Mouse (Mus musculus) hindbrain, embryonic 10.5 days (tissue): ENCODE results near the gene Skp2. TPM values are rescaled to one million over a fixed set of nuclear protein-coding genes. Genes with fewer than 3 reads are reported as not detected.

ENCODE experiments used
- DNase-seq: peaks from one replicate; pipeline ENCODE4 v3.0.0-alpha.2; 2017; ENCODE audit warnings: low spot score
- H3K27ac ChIP-seq: fragments of 300-500 bp; sonication (generic); 2 replicates; pipeline ENCODE4 v1.5.1; 2016; ENCODE audit warnings: mild to moderate bottlenecking, moderate library complexity
- H3K27me3 ChIP-seq: fragments of 300-500 bp; sonication (generic); 2 replicates; pipeline ENCODE4 v1.6.1; 2016; ENCODE audit warnings: mild to moderate bottlenecking; ENCODE audit not compliant: poor library complexity, insufficient read depth, severe bottlenecking
- H3K36me3 ChIP-seq: fragments of 300-500 bp; sonication (generic); 2 replicates; pipeline ENCODE4 v1.6.1; 2016; ENCODE audit warnings: mild to moderate bottlenecking, moderate library complexity
- H3K4me1 ChIP-seq: fragments of 300-500 bp; sonication (generic); replicated peaks from 2 replicates; pipeline ENCODE4 v1.6.1; 2016; ENCODE audit warnings: mild to moderate bottlenecking
- H3K4me3 ChIP-seq: fragments of 300-500 bp; sonication (generic); 2 replicates; pipeline ENCODE4 v1.5.1; 2016; ENCODE audit warnings: mild to moderate bottlenecking, moderate library complexity
- H3K9me3 ChIP-seq: fragments of 300-500 bp; sonication (generic); 2 replicates; pipeline ENCODE4 v1.6.1; 2016; ENCODE audit warnings: mild to moderate bottlenecking, moderate library complexity
- WGBS: fragments of 180-500 bp; shearing (Covaris S2); methylation state at CpG from one replicate; pipeline ENCODE4 v1.1.7; 2016; 5-methylcytosine and 5-hydroxymethylcytosine counted together
- polyA plus RNA-seq: library from polyadenylated mRNA; unstranded; fragments of >200 nt; fragmentation: Nextera tagmentation; extraction: Ambion mirVana; gene quantifications from 2 replicates; pipeline ENCODE4 v1.2.1, GENCODE M21; 2016

Skp2 gene
- polyA plus RNA-seq, 1 experiment from 2014 or later: 85.2 TPM

- WGBS: 92% methylated on average over 4 of the region's 4 CpGs
- DNase-seq: no peak
- Histone ChIP-seq H3K36me3 (peaks cover 96% of the 10 kb centered on the region), H3K9me3 (no peaks in the 10 kb centered on the region), H3K27me3 (no peaks in the 10 kb centered on the region), H3K4me3 (no peak overlapping the region), H3K4me1 (no peaks in the 10 kb centered on the region), H3K27ac (no peak overlapping the region)
Observed at GRCm38 (mm10) chr15:9131499-9131888, 23.7 kb downstream of the Skp2 start.

DNA sequence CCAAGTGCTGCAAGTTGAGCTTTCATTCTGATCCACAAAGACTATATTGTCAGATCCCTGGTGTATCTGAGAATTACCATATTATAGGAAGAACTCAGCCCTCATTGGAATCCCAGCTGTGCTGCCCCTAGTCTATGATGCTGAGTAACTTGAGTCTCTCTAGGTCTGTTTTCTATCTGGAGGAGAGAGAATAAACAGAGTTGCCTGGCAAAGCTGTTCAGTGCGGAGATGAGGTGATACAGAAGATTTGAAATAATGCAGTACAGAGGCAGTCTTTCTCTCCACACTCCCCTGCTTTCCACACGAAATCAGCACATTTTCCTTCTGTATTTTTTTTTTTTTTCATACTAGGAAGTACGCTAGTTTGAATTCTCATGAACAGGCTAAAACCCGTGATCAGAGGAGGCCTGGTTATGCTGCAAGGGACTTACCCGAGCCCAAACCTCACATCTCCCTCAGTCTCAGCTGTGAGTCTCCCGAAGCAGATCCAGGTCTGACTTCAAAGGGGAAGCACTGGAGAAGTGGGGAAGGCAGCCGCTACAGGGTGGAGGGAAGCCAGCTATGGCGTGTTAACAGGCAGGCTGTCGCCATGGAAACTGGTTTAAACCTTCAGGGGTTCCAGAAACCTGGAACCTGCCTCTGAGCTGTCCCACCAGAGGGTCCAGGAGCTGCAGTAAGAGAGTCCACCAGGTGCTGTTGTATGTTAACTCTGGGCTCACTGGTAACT is 24.3 kb downstream of the Skp2 start:
- Histone ChIP-seq H3K4me3 (no peak overlapping the region), H3K36me3 (peaks cover 96% of the 10 kb centered on the region), H3K4me1 (no peaks in the 10 kb centered on the region), H3K27ac (no peak overlapping the region), H3K9me3 (no peaks in the 10 kb centered on the region), H3K27me3 (no peaks in the 10 kb centered on the region)
- no peak for DNase-seq
- WGBS: 83% methylated on average over 9 of the region's 9 CpGs

DNA sequence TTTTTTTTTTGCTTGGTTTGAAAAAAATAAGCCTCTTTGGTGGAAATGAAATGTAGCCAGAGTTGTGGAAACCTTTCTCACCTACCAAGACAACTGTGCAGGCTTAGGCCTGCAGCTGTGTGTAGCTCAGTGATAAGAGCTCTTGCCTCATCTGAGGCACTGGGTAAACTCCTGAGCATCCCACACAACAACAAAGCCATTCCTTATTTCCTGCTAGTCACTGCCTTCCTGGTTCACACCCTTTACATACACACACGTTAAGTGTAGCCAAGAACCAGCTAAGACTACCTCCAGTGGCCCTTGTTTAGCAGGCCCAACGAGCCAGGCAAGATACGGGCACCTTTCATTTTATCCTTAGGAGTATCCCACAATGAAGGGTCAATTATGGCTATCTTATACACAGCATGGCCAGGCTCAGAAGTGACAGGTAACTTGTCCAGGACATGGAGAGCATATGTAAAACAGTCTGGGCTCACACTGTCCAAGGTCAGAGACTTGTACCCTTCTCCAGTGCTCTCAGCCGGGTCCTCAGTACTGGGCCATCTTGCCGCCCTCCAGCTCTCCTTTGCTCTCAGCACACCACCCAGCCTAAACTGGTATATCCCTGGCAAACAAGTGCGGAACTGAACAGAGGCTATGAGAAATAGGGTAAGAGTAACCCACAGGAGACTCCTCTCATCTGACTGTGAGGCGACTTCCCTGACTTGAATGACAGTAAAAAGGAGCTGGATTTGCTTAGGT is 28.0 kb downstream of the Skp2 start:
- DNase-seq: no peak
- Histone ChIP-seq H3K27me3 (no peaks in the 10 kb centered on the region), H3K4me1 (no peaks in the 10 kb centered on the region), H3K36me3 (peaks cover 99% of the 10 kb centered on the region), H3K4me3 (no peak overlapping the region), H3K9me3 (no peaks in the 10 kb centered on the region), H3K27ac (no peak overlapping the region)
- WGBS: 92% methylated on average over 7 of the region's 7 CpGs

DNA sequence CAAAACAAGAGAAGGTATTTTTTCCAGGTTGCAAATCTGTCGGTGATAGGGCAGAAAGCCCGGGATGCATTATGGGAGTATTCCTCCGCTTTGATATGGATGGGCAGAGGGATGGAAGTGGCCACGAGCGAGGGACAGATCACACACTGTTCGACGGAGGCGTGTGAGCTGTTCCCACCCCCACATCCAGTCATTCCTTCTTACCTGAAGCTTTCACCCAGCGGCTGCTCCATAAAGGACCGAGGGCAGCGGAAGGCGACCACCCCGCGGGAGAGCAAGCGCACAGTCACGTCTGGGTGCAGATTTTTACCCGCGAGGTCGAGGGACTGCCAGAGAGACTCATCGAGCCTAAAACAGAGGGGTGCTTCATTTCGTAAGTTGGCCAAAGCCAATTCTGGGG is 30.4 kb downstream of the Skp2 start:
- DNase-seq: no peak
- H3K4me3 ChIP-seq: no peak overlapping the region
- H3K36me3 ChIP-seq: peaks cover 100% of the 10 kb centered on the region
- no peaks in the 10 kb centered on the region for H3K9me3 ChIP-seq
- no peaks in the 10 kb centered on the region for H3K4me1 ChIP-seq
- H3K27ac ChIP-seq: no peak overlapping the region
- 93% methylated on average over 21 of the region's 21 CpGs for WGBS
- no peaks in the 10 kb centered on the region for H3K27me3 ChIP-seq

DNA sequence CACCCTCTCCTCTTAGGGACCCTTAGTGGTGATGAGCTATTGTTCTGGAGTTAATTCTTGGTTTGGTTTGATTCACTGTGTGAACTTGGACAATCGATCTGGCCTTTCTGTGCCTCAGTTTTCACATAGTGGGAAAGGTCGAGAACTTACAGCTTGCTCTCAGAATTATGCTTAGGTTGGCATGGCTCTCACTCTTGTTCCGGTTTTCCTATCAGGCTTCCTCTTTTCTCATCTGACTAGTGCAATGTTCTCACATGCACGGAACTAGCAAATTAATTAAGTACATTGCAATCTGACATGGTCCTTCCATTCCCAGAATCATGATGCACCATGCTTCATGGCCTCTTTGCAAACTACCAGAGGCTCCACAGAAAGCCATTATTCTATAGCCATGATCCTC is 32.2 kb downstream of the Skp2 start:
- Histone ChIP-seq H3K36me3 (peaks cover 100% of the 10 kb centered on the region), H3K27me3 (no peaks in the 10 kb centered on the region), H3K9me3 (no peaks in the 10 kb centered on the region), H3K4me1 (no peaks in the 10 kb centered on the region), H3K27ac (no peak overlapping the region), H3K4me3 (no peak overlapping the region)
- DNase-seq: no peak
- WGBS: 91% methylated on average over 4 of the region's 4 CpGs

DNA sequence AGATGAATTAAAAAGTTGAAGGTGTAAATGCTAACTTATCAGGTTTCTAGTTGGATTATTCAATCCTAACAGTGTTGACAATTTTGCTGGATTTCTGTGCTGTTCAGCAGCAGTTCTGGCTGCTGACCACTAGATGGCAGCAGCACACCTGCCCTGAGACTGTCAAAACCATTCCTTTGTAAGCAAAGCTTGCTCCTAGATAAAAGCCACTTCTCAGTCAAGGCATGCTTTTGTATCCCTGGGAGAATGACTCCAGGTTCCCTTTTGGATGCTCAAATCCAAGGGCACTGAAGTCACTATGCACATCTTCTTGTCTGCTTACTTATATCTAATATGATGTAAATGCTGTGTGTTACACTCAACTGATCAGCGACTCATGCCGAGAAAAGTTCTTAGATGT is 35.1 kb downstream of the Skp2 start:
- WGBS: 95% methylated on average over 2 of the region's 2 CpGs
- H3K27ac ChIP-seq: no peak overlapping the region
- no peaks in the 10 kb centered on the region for H3K27me3 ChIP-seq
- no peak overlapping the region for H3K4me3 ChIP-seq
- H3K4me1 ChIP-seq: no peaks in the 10 kb centered on the region
- peak; percentile 43 for DNase-seq
- H3K9me3 ChIP-seq: no peaks in the 10 kb centered on the region
- peaks cover 100% of the 10 kb centered on the region for H3K36me3 ChIP-seq

DNA sequence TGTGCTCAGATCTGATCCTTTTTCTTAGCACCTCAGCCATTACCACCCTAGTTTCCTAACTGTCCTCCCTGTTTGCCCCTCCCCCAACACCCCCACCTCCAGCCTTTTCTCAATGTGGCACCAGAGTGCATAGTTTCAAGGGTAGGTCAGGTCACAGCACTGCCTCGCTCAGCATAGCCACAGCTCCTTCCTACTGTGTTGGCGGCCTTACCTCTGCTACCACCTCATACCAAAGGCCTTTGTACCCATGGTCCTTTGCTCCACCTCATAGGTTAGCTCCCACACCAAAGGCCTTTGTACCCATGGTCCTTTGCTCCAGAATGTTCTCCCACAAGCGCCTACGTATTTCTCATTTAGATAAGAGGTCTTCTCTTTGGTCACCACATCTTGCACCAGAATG is 36.4 kb downstream of the Skp2 start:
- no peak for DNase-seq
- no peaks in the 10 kb centered on the region for H3K9me3 ChIP-seq
- H3K27me3 ChIP-seq: no peaks in the 10 kb centered on the region
- no peak overlapping the region for H3K4me3 ChIP-seq
- WGBS: 93% methylated on average over 4 of the region's 4 CpGs
- H3K27ac ChIP-seq: no peak overlapping the region
- no peaks in the 10 kb centered on the region for H3K4me1 ChIP-seq
- H3K36me3 ChIP-seq: peaks cover 100% of the 10 kb centered on the region

GRCm38 (mm10) chr15:9114599-9114998 is 40.6 kb downstream of the Skp2 start:
- Histone ChIP-seq H3K27ac (no peak overlapping the region), H3K9me3 (no peaks in the 10 kb centered on the region), H3K4me3 (no peak overlapping the region), H3K36me3 (peaks cover 92% of the 10 kb centered on the region), H3K4me1 (no peaks in the 10 kb centered on the region), H3K27me3 (no peaks in the 10 kb centered on the region)
- no peak for DNase-seq
- WGBS: 72% methylated on average over 5 of the region's 5 CpGs

DNA sequence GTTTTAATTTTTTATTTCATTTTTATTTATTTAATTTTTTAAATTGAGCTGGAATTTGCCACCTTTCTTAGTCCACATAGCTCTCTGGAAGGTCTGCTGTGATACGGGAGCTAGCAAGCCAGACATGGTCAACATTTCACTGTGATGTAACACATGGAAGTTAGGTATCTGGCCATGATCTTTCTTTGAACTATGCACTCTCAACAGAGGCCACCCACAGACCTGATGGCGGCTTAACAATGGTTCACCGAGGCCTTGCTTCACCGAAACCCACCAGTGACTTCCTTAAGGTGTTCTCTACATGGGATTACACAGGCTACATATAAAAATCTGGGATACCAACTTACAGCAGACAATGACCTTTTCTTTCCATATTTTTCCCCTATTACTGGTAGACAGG is 41.1 kb downstream of the Skp2 start:
- no peak overlapping the region for H3K27ac ChIP-seq
- no peak overlapping the region for H3K4me3 ChIP-seq
- no peaks in the 10 kb centered on the region for H3K27me3 ChIP-seq
- 80% methylated on average over 4 of the region's 4 CpGs for WGBS
- H3K36me3 ChIP-seq: peaks cover 87% of the 10 kb centered on the region
- H3K4me1 ChIP-seq: no peaks in the 10 kb centered on the region
- DNase-seq: no peak
- no peaks in the 10 kb centered on the region for H3K9me3 ChIP-seq

- Histone ChIP-seq H3K27ac (no peak overlapping the region), H3K4me1 (no peaks in the 10 kb centered on the region), H3K4me3 (no peak overlapping the region), H3K27me3 (no peaks in the 10 kb centered on the region), H3K9me3 (no peaks in the 10 kb centered on the region), H3K36me3 (peaks cover 81% of the 10 kb centered on the region)
- 90% methylated on average over 9 of the region's 9 CpGs for WGBS
- DNase-seq: no peak
Observed at GRCm38 (mm10) chr15:9113556-9113955, 41.7 kb downstream of the Skp2 start.

- Histone ChIP-seq H3K4me1 (no peaks in the 10 kb centered on the region), H3K9me3 (no peaks in the 10 kb centered on the region), H3K27me3 (no peaks in the 10 kb centered on the region), H3K36me3 (peaks cover 81% of the 10 kb centered on the region), H3K4me3 (no peak overlapping the region), H3K27ac (no peak overlapping the region)
- DNase-seq: no peak
- 90% methylated on average over 3 of the region's 3 CpGs for WGBS
Observed at GRCm38 (mm10) chr15:9111648-9112047, 43.6 kb downstream of the Skp2 start.

DNA sequence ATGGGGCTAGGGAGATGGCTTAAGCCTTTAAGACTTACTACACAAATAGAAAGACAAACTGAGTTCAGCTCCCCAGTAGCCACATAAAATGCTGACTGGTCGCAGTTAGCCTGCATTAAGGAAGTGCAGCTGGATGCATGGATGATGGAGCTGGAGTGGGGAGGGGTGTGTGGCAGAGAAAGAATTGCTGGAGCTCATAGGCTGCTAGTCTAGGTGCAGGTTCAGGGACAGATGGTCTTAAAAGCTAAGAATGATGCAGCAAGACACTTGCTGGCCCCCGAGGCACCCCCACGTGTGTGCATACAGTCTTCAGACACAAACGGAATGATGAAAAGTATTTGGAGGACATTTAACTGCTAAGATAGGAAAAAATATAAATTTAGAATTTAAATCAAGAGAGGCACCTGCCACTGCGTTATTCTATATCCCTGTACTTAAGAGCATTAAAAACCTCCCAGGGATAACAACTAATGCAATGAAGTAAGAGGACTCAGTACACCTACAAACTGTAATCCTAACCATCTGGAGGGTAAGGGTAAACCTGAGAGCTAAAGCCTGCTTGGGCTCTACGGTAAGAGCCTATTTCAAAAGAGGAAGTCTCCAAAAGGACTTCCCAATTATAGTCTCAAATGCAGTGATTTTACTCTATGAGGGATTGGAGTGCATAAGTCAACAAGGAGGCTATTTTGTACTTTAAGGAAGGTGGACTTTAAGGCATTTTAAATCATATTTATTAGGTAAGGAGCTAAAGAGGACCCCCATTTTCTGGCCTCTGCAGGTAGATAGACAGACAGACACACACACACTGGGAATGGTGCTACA is 44.5 kb downstream of the Skp2 start:
- peaks cover 79% of the 10 kb centered on the region for H3K36me3 ChIP-seq
- DNase-seq: no peak
- 90% methylated on average over 6 of the region's 6 CpGs for WGBS
- no peaks in the 10 kb centered on the region for H3K4me1 ChIP-seq
- H3K9me3 ChIP-seq: no peaks in the 10 kb centered on the region
- no peak overlapping the region for H3K27ac ChIP-seq
- H3K4me3 ChIP-seq: no peak overlapping the region
- no peaks in the 10 kb centered on the region for H3K27me3 ChIP-seq
